26 mouse cellular contexts compared by ENCODE assay signal in genomic region chr10:13687182-13687810, GRCm38 (mm10).
DNase-seq lines count a peak whose midpoint lies in the region; ATAC-seq and TF ChIP-seq lines count a peak whose summit lies in the region.
"Had no signal": no experiment of that assay in that cellular context is flagged by ENCODE, and none has a peak within 500 bp of the region (broad histone marks: within the 10 kb centered on the region; RNA-seq: fewer than 3 reads in every experiment).

No protein-coding gene starts in this region.

- no peak for TF ChIP-seq CTCF in left cerebral cortex, adult 2 months (IDR thresholded peaks at IDR 0.05)

- peak; percentile 74 for ATAC-seq in frontal cortex, adult (ENCODE audit: low TSS enrichment)
- ATAC-seq: activated CD4-positive, CD25-positive, alpha-beta regulatory T cell, adult 4 months; CD4-positive, CD25-positive, alpha-beta regulatory T cell, adult 4 months; forebrain, embryonic 14.5 days; forebrain, embryonic 16.5 days; Patski had no signal

- peak overlapping the region; percentile 6; the same call in 1 of the 2 replicates for H3K27ac ChIP-seq in left cerebral cortex, adult 2 months
- H3K27ac ChIP-seq: embryonic facial prominence, embryonic 10.5 days; embryonic facial prominence, embryonic 12.5 days; forebrain, embryonic 10.5 days; forebrain, embryonic 12.5 days had no signal

- intact Hi-C loops in left cerebral cortex, adult 2 months (cut with DNase I), result loop anchor here (10.0 kb wide), 1 partner anchor 508 kb away; no protein-coding TSS in a partner anchor

- H3K4me3 ChIP-seq in left cerebral cortex, adult 2 months, result no peak overlapping the region
- H3K4me3 ChIP-seq: embryonic facial prominence, embryonic 10.5 days; embryonic facial prominence, embryonic 12.5 days; erythroblast, embryonic 14.5 days; forebrain, embryonic 10.5 days; forebrain, embryonic 12.5 days had no signal

- no peak for DNase-seq in frontal cortex, postnatal 25 days (ENCODE audit: low spot score in 2 of 2)
- DNase-seq in left cerebral cortex, adult 2 months (ENCODE audit: extremely low spot score in 1 of 2, low spot score in 2 of 2), result no peak
- DNase-seq in left cerebral cortex, adult 11 months (ENCODE audit: low spot score), result no peak
- DNase-seq in brain, adult 2 months (ENCODE audit: low read depth, low spot score), result peak; percentile 64
- DNase-seq in telencephalon, adult 2 months (ENCODE audit: low read depth, low spot score), result peak; percentile 24
- DNase-seq in cerebellum, postnatal 14 days, result no peak
- DNase-seq: adrenal gland, adult 8-10 months; adrenal gland, postnatal 14 days; adrenal gland, postnatal 36 days; B cell, adult 2 months; cerebellum, adult 11 months; cerebellum, adult 18-20 months; cerebellum, adult 8-10 months; cerebellum, adult 9-11 months; cerebellum, postnatal 25 days had no signal

Comparison
In these comparisons a context has a peak if more than half of its experiments do, and no peak if none do; other contexts are left out.
1. DNase-seq: peak in brain, adult 2 months (single experiment) and telencephalon, adult 2 months (single experiment); none in frontal cortex, postnatal 25 days (0 of 2), left cerebral cortex, adult 2 months (0 of 2), left cerebral cortex, adult 11 months (single experiment) and cerebellum, postnatal 14 days (0 of 2).